Mouse (Mus musculus) small intestine, adult 10 weeks (tissue): Measurements from ENCODE around the gene Vdr. TPM values are rescaled to one million over a fixed set of nuclear protein-coding genes. Genes with fewer than 3 reads are reported as not detected.

ENCODE experiments used
- polyA plus RNA-seq: library from polyadenylated mRNA; stranded (reverse); fragments of 350-450 nt; fragmentation: Illumina TruSeq; extraction: RNeasy Lipid Tissue Mini Kit (QIAGEN cat#74804); gene quantifications from one replicate; pipeline ENCODE4 v1.2.3, GENCODE M21; 2014; ENCODE audit warnings: low replicate concordance

The Vdr gene
- 149 TPM for polyA plus RNA-seq

GRCm38 (mm10) chr15:97910530-97910929 is at the start of gene Vdr:
Vdr (minus strand) TSS chr15:97910630.

GRCm38 (mm10) chr15:97844037-97845034 is 66.1 kb downstream of the Vdr start, which contains the start of gene Hdac7:
Hdac7 (minus strand) TSS chr15:97844502.

Other genes with a start within 250 kb of the Vdr start
- gene Rpap3, start 204.8 kb downstream of the Vdr start, polyA plus RNA-seq, result 7.1 TPM
- 0.52 TPM for gene Endou, start 179.3 kb downstream of the Vdr start, polyA plus RNA-seq
- gene Rapgef3, start 142.7 kb downstream of the Vdr start, polyA plus RNA-seq, result not detected
- 4.8 TPM for gene Slc48a1, start 132.1 kb downstream of the Vdr start, polyA plus RNA-seq
- gene Hdac7, start 66.1 kb downstream of the Vdr start, polyA plus RNA-seq, result 0.93 TPM
- 1.7 TPM for gene Tmem106c, start 53.6 kb upstream of the Vdr start, polyA plus RNA-seq
- gene Col2a1, start 94.1 kb upstream of the Vdr start, polyA plus RNA-seq, result not detected
- gene Pfkm, start 182.0 kb upstream of the Vdr start, polyA plus RNA-seq, result 1.2 TPM
- gene Senp1, start 183.1 kb upstream of the Vdr start, polyA plus RNA-seq, result 24.5 TPM